Mouse (Mus musculus): ENCODE results near the gene Vsig8. TPM values are rescaled to one million over a fixed set of nuclear protein-coding genes. Genes with fewer than 3 reads are reported as not detected.
A peak's percentile ranks its signal among the peaks of the same experiment; 100 is the strongest.

Vsig8 gene
- polyA plus RNA-seq, 1 experiment from 2014 or later: not detected

DNA sequence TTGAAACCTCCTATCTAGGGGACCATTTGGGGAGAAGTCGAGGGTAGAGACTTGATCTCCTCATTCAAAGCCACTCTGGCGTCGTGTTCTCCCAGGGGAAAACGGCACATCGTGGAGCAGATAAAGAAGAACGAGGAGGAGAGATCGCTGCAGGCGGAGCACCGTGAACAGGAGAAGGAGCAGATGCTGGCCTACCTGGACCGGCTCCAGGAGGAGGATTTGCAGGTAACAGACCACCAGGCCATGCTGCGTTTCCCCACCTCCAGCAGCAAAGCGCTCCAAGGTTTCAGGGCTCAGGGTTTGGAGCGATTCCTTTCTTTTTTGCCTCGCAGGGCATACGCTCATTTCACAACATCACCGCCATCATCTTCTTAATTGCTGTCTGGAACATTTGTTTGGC, 20.6 kb upstream of the Vsig8 start:
- no peak for DNase-seq (ENCODE audit: extremely low spot score, low spot score)
- Histone ChIP-seq H3K27ac (no peak overlapping the region), H3K27me3 (ENCODE audit: poor library complexity, severe bottlenecking) (peaks cover 43% of the 10 kb centered on the region), H3K4me1 (peaks cover 39% of the 10 kb centered on the region), H3K36me3 (replicated peaks) (no peaks in the 10 kb centered on the region), H3K4me3 (no peak overlapping the region), H3K9me3 (no peaks in the 10 kb centered on the region)
- 82% methylated on average over 16 of the region's 16 CpGs for WGBS

DNA sequence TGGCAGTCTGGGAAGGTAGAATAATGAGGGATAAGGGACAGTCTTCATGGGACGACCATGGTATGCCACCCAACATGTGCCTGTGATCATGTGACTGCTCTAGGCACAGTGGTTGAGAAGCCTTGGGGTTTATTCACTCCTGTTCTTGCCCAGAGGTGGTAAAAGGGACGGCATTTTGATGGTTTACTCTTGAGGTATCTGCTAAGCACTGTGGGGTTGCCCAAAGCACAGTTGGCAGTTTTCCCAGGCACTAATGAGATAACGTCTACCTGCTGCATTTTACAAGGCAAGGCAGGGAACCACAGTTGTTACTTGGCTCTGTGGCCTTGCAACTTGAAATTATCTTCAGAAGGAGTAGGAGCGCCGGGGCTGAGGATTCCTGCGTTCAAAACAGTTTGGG, 15.9 kb upstream of the Vsig8 start:
- Histone ChIP-seq H3K4me1 (peaks cover 14% of the 10 kb centered on the region), H3K4me3 (no peak overlapping the region), H3K36me3 (replicated peaks) (no peaks in the 10 kb centered on the region), H3K27me3 (ENCODE audit: poor library complexity, severe bottlenecking) (peaks cover 16% of the 10 kb centered on the region), H3K9me3 (no peaks in the 10 kb centered on the region), H3K27ac (no peak overlapping the region; the same call in 1 of the 2 replicates)
- 70% methylated on average over 6 of the region's 6 CpGs for WGBS
- no peak for DNase-seq (ENCODE audit: extremely low spot score, low spot score)

DNA sequence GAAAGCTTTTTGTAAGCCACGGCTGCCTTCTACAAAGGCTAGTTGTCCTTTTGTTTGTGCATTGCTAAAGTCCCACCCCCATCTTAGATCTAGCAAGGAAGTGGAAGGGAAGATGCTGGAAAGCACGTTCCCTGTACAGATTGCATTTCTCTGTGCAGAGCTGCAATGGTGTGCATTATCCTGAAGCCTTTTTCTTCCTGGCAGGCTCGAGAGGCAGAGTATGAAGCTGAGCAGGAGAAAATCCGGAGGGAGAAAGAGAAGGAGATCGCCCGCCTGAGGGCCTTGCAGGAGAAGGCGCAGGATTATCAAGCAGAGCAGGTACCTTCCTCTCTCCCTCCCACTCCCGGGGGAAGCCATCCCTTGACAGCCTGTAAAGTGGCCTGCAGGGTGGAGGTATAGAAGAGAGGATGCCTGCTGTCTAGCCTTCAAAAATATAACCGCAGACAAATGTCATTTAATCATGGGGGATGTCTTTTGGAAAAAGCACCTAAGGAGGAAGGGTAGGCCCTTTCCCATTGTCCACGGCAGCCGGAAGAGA, 15.4 kb upstream of the Vsig8 start:
- 44% methylated on average over 11 of the region's 11 CpGs for WGBS
- no peak for DNase-seq (ENCODE audit: extremely low spot score, low spot score)
- Histone ChIP-seq H3K4me1 (peaks cover 14% of the 10 kb centered on the region), H3K4me3 (no peak overlapping the region), H3K36me3 (replicated peaks) (no peaks in the 10 kb centered on the region), H3K27me3 (ENCODE audit: poor library complexity, severe bottlenecking) (peaks cover 16% of the 10 kb centered on the region), H3K27ac (peak overlapping the region; percentile 35; the same call in 1 of the 2 replicates), H3K9me3 (no peaks in the 10 kb centered on the region)

DNA sequence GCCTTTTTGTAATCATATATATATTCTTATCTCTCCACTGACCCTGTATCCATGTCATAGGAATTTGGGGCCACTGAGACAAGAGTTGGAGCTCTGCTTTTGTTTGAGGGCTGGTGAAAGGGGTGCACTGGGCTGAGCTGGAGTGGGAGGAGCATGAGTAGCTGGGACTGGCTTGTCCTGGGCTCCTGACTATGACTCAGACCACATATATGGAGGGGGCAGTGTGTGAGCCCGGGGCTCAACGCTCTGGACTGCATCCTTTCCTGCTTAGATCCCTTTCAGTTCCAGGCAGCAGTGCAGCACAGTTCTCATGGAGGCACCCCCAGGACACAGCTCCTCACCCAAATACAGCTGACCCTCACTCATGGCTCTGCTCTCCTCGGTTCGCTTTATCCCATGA, 9.7 kb upstream of the Vsig8 start:
- Histone ChIP-seq H3K4me3 (no peak overlapping the region), H3K4me1 (peaks cover 30% of the 10 kb centered on the region), H3K36me3 (replicated peaks) (no peaks in the 10 kb centered on the region), H3K27ac (no peak overlapping the region), H3K27me3 (ENCODE audit: poor library complexity, severe bottlenecking) (peaks cover 12% of the 10 kb centered on the region), H3K9me3 (no peaks in the 10 kb centered on the region)
- WGBS: 82% methylated on average over 4 of the region's 4 CpGs
- no peak for DNase-seq (ENCODE audit: extremely low spot score, low spot score)

DNA sequence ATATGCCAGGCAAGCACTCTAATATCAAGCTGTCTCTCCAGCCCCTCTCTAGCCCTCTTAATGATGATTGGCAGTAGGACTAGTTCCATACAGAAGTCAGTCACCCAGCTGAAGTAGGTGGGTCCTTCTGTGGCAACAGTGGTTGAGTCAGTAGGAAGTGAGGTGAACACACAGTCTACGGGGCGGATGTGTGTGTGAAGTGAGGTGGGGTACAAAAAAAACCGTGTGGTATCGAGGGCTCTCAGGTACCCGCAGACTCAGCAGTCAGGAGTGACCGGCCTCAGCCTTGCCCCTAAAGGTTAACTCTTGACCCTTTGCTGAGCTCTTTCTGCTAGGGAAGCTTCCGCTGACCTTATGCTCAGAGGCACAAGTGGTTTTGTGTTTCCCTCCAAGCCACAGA, 7.2 kb upstream of the Vsig8 start:
- no peaks in the 10 kb centered on the region for H3K36me3 ChIP-seq (replicated peaks)
- peaks cover 55% of the 10 kb centered on the region for H3K4me1 ChIP-seq
- DNase-seq (ENCODE audit: extremely low spot score, low spot score): no peak
- H3K27me3 ChIP-seq (ENCODE audit: poor library complexity, severe bottlenecking): peaks cover 14% of the 10 kb centered on the region
- H3K27ac ChIP-seq: no peak overlapping the region
- no peak overlapping the region for H3K4me3 ChIP-seq
- WGBS: 43% methylated on average over 7 of the region's 7 CpGs
- no peaks in the 10 kb centered on the region for H3K9me3 ChIP-seq

DNA sequence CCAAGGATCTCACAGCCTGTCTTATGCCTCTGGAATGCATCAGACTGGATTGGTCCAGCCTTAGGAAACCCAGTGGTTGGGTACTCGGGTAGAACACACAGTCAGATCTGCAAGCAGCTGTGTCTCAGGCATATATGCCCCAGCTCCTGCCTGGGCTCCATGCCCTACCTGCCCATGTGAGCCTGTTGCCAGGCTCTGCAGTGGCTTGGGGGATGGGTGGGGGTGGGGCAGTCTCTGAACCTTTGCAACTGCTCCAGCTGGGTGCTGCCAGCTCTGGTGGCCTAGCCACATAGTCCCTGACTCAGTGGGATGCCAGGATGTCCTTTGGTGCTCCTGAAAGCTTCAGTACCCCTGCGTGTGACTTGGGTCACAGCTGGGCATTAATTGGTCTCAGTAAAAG, 6.4 kb upstream of the Vsig8 start:
- no peaks in the 10 kb centered on the region for H3K9me3 ChIP-seq
- H3K27ac ChIP-seq: peak overlapping the region; percentile 62; the same call in 1 of the 2 replicates
- peak overlapping the region; percentile 48 for H3K4me3 ChIP-seq
- DNase-seq (ENCODE audit: extremely low spot score, low spot score): no peak
- H3K27me3 ChIP-seq (ENCODE audit: poor library complexity, severe bottlenecking): peaks cover 14% of the 10 kb centered on the region
- H3K36me3 ChIP-seq (replicated peaks): no peaks in the 10 kb centered on the region
- WGBS: 6% methylated on average over 2 of the region's 2 CpGs
- H3K4me1 ChIP-seq: peaks cover 55% of the 10 kb centered on the region

DNA sequence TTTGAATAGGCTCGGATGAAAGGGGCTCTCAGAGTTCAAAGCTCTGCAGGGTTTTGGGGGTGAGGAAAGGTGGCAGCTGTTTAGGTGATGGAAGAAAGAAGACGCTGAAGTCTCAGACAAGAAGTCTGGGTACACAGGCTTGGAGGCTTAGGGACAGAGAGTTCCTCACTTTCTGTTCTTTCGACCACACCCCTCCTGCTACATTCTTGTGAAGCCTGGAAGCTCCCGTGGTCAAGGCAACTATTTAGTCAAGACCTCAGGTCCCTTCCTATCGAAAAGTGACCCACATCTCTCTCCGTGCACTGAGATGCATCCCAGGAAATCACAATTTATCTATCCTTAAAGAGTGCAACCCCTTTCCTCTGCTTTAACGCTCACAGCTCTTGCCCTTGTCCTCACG, 6.0 kb upstream of the Vsig8 start:
- H3K4me1 ChIP-seq: peaks cover 55% of the 10 kb centered on the region
- DNase-seq (ENCODE audit: extremely low spot score, low spot score): no peak

DNA sequence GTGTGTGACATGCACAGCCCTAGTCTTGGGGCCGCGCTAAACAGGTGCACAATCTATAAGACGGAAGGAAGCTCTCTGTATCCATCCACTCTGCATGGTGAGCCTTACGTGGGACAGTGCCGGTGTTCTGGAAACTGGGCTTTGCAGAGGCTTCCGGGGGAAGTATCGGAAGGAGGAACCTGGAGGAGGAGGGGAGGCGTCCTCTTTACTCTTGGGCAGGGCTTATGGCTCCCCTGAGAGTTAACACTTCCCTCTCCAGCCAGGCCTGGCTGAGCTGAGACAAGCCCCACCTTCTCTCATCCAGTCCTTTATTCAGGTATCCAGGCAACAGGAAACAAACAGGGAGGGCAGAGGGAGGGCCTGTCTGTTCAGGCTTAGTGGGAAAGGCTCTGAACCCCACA, 5.2 kb upstream of the Vsig8 start:
- peaks cover 55% of the 10 kb centered on the region for H3K4me1 ChIP-seq
- H3K27me3 ChIP-seq (ENCODE audit: poor library complexity, severe bottlenecking): peaks cover 15% of the 10 kb centered on the region
- H3K27ac ChIP-seq: peak overlapping the region; percentile 71

More for the DNA sequence above, 6.0 kb upstream of the Vsig8 start:
- H3K9me3 ChIP-seq: no peaks in the 10 kb centered on the region
- peak overlapping the region; percentile 71 for H3K27ac ChIP-seq
- peak overlapping the region; percentile 48 for H3K4me3 ChIP-seq
- H3K27me3 ChIP-seq (ENCODE audit: poor library complexity, severe bottlenecking): peaks cover 14% of the 10 kb centered on the region
- WGBS: 1% methylated on average over 8 of the region's 8 CpGs
- no peaks in the 10 kb centered on the region for H3K36me3 ChIP-seq (replicated peaks)

DNA sequence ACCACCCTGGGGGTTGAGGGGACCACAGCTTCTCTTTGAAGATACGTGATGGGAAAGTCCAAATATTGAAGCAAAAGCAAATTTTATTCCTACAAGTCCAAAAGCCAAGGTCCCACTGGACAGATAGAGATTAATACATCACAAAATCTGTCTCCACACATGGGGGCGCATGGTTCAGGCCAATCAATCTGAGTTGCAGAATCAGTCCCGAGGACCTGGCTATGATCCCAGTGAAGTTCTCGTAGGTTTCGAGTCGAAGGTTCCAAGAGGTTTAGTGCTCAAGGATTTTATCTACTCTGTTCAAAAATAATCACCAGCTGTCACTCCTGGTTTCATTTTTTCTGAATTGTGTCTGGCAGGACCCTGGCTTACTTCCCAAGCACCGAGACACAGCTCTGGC, 4.7 kb upstream of the Vsig8 start:
- peak overlapping the region; percentile 48 for H3K4me3 ChIP-seq
- DNase-seq (ENCODE audit: extremely low spot score, low spot score): no peak
- peaks cover 20% of the 10 kb centered on the region for H3K27me3 ChIP-seq (ENCODE audit: poor library complexity, severe bottlenecking)
- WGBS: 60% methylated on average over 7 of the region's 7 CpGs
- H3K4me1 ChIP-seq: peaks cover 58% of the 10 kb centered on the region
- no peaks in the 10 kb centered on the region for H3K9me3 ChIP-seq
- peak overlapping the region; percentile 71 for H3K27ac ChIP-seq
- no peaks in the 10 kb centered on the region for H3K36me3 ChIP-seq (replicated peaks)

More for the DNA sequence above, 5.2 kb upstream of the Vsig8 start:
- WGBS: 1% methylated on average over 8 of the region's 8 CpGs
- Histone ChIP-seq H3K4me3 (peak overlapping the region; percentile 48), H3K36me3 (replicated peaks) (no peaks in the 10 kb centered on the region), H3K9me3 (no peaks in the 10 kb centered on the region)
- peak; percentile 75 for DNase-seq (ENCODE audit: extremely low spot score, low spot score)

DNA sequence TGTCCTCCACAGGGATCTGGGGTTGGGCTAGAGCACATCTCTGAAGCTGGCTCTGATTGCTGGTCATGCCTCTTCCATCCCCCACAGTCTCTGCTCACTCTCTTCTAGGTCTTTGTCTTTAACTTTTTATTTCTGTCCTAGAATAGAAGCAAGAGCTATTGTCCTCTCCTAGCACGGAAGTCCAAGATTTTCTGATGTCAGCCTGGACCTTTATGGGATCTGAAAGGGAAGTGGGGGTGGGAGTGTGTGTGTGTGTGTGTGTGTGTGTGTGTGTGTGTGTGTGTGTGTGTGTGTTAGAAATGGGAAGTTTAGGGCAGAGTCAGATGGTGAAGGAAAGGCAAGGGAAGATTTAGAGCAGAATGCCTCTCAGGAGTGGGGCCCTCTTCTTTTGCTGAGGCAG, 3.1 kb upstream of the Vsig8 start:
- DNase-seq (ENCODE audit: extremely low spot score, low spot score): no peak
- H3K4me3 ChIP-seq: no peak overlapping the region
- H3K9me3 ChIP-seq: no peaks in the 10 kb centered on the region
- H3K27ac ChIP-seq: 0 out of 2 replicates have a peak overlapping the region, but pooled peaks have one; percentile 51
- WGBS: 74% methylated on average over 1 of the region's 1 CpGs
- peaks cover 58% of the 10 kb centered on the region for H3K4me1 ChIP-seq
- H3K27me3 ChIP-seq (ENCODE audit: poor library complexity, severe bottlenecking): peaks cover 29% of the 10 kb centered on the region
- no peaks in the 10 kb centered on the region for H3K36me3 ChIP-seq (replicated peaks)

DNA sequence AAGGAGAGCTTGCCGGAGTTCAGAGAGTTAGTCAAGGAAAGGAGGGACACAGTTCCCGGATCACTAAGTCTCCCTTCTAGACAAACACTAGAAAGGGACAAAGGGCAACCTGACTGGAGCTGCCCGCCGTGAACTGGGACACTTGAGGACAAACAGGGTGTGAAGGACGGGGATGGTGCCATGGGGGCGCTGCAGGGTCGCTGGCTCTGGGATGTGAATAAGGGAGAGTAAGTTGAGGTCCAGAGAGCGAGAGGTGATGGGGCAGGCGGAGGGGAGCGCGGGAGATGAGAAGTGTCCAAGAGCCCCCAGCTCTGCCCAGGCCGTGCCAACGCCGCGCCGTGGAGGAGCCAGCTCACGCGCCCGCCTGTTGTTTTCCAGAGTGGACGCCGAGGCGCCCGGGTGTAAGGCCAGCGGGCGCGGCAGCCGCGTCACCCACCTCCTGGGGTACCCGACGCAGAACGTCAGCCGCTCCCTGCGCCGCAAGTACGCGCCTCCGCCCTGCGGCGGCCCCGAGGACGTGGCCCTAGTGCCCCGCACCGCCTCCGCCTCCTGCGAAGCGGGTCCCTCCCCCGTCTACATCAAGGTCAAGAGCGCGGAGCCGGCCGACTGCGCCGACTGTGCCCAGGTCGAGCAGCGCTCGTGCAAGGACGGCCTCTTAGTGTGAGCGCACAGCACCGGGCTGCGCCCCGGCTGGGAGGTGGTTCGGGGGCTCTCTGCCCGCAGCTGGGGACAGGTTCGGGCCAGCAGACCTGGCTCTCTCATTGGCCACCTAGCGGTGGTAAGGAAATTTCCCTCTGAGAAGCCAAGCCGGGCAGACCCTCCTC, 7.1 kb downstream of the Vsig8 start:
- Histone ChIP-seq H3K27ac (peak overlapping the region; percentile 83), H3K4me1 (peaks cover 25% of the 10 kb centered on the region), H3K9me3 (no peaks in the 10 kb centered on the region), H3K27me3 (ENCODE audit: poor library complexity, severe bottlenecking) (peaks cover 75% of the 10 kb centered on the region), H3K36me3 (replicated peaks) (no peaks in the 10 kb centered on the region), H3K4me3 (peak overlapping the region; percentile 66)
- WGBS: under 1% methylated on average over 66 of the region's 66 CpGs
- DNase-seq (ENCODE audit: extremely low spot score, low spot score): peak; percentile 83

DNA sequence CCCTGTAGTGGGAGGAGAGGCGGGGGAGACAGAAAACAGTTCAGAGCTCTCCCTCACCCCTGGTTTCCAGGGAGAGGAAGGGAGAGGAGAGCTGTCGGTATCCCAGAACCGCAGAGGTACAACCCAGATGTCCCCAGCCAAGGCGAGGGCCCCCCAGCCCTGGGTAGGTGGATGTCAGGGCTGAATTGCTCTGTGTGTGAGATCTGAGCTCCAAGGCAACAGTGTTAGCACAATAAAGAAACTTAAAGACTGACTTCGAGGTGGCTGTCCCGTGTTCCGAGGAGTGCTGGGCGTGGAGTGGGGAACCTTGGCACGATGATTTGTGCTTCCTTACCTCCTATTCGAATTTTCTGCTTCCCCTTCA, 7.7 kb downstream of the Vsig8 start:
- no peaks in the 10 kb centered on the region for H3K36me3 ChIP-seq (replicated peaks)
- peak overlapping the region; percentile 66 for H3K4me3 ChIP-seq
- no peaks in the 10 kb centered on the region for H3K9me3 ChIP-seq
- H3K27ac ChIP-seq: peak overlapping the region; percentile 83
- peaks cover 70% of the 10 kb centered on the region for H3K27me3 ChIP-seq (ENCODE audit: poor library complexity, severe bottlenecking)
- 3% methylated on average over 10 of the region's 10 CpGs for WGBS
- no peak for DNase-seq (ENCODE audit: extremely low spot score, low spot score)
- H3K4me1 ChIP-seq: peaks cover 29% of the 10 kb centered on the region

DNA sequence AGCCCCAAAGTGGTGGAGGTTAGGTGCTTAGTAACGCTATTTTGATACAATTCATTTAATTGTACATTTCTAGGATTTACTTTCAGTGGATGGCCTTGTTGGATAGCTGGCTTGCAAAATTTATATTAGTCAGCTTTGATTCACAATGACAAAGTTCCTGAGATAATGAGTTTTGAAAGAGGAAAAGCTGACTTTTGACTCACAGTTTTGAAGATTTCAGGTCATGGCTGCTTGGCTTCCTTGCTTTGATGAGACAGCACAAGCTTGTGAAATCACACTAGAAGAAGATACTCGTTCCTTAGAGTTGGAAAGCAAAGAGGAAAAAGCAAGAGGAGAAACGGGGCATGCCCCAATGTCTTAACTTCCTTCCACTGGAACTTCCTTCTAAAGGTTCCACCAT, 10.4 kb downstream of the Vsig8 start:
- no peak for DNase-seq (ENCODE audit: extremely low spot score, low spot score)
- Histone ChIP-seq H3K36me3 (replicated peaks) (no peaks in the 10 kb centered on the region), H3K27ac (no peak overlapping the region), H3K4me1 (peaks cover 31% of the 10 kb centered on the region), H3K4me3 (no peak overlapping the region), H3K9me3 (no peaks in the 10 kb centered on the region), H3K27me3 (ENCODE audit: poor library complexity, severe bottlenecking) (peaks cover 43% of the 10 kb centered on the region)
- WGBS: 70% methylated on average over 3 of the region's 3 CpGs

Measured in forebrain, embryonic 10.5 days (tissue).